Comparison of ENCODE assay signal across 8 mouse cellular contexts in genomic region chr4:116596978-116597881, GRCm38 (mm10). TPM values are rescaled to one million over a fixed set of nuclear protein-coding genes. Genes with fewer than 3 reads are reported as not detected.
DNase-seq lines count a peak whose midpoint lies in the region; ATAC-seq and TF ChIP-seq lines count a peak whose summit lies in the region.

No protein-coding gene starts in this region.

- peak overlapping the region; percentile 81 for H3K9ac ChIP-seq in heart, embryonic 11.5 days (ENCODE audit: low read depth, low read length)
- H3K9ac ChIP-seq in kidney, embryonic 16.5 days (replicated peaks; ENCODE audit: low read length), result peak overlapping the region; percentile 72
- H3K9ac ChIP-seq in liver, adult 2 months (ENCODE audit: low read depth, low read length), result peak overlapping the region; percentile 72

- peaks cover 38% of the 10 kb centered on the region for H3K4me1 ChIP-seq in erythroblast, embryonic 14.5 days (ENCODE audit: control insufficient read depth)
- peaks cover 12% of the 10 kb centered on the region for H3K4me1 ChIP-seq in heart, embryonic 11.5 days (ENCODE audit: control insufficient read depth, insufficient read depth, low read length)
- peaks cover 20% of the 10 kb centered on the region for H3K4me1 ChIP-seq in kidney, embryonic 16.5 days (ENCODE audit: insufficient read depth, low read length)
- peaks cover 10% of the 10 kb centered on the region for H3K4me1 ChIP-seq in liver, adult 2 months (ENCODE audit: control insufficient read depth, insufficient read depth, low read length)

- peaks cover 5% of the 10 kb centered on the region for H3K79me3 ChIP-seq in C2C12 (ENCODE audit: low read depth)

- peak; percentile 88 for ATAC-seq in heart, embryonic 11.5 days (replicated peaks; ENCODE audit: insufficient number of reproducible peaks, low FRiP score, low TSS enrichment)
- ATAC-seq in kidney, embryonic 16.5 days (ENCODE audit: low FRiP score, low TSS enrichment), result peak; percentile 96

- H3K27me3 ChIP-seq in C2C12 (ENCODE audit: control insufficient read depth, insufficient read depth, insufficient read length), result no peaks in the 10 kb centered on the region
- no peaks in the 10 kb centered on the region; the same call in 1 of the 2 replicates for H3K27me3 ChIP-seq in erythroblast, embryonic 14.5 days (ENCODE audit: control insufficient read depth)
- H3K27me3 ChIP-seq in heart, embryonic 11.5 days (ENCODE audit: control insufficient read depth, insufficient read depth, low read length), result no peaks in the 10 kb centered on the region
- no peaks in the 10 kb centered on the region for H3K27me3 ChIP-seq in kidney, embryonic 16.5 days (ENCODE audit: insufficient read depth, low read length)
- no peaks in the 10 kb centered on the region for H3K27me3 ChIP-seq in liver, adult 2 months (ENCODE audit: control insufficient read depth, insufficient read depth, low read length)
- H3K27me3 ChIP-seq in myocyte (ENCODE audit: control insufficient read depth, insufficient read depth, insufficient read length), result no peaks in the 10 kb centered on the region
- H3K27me3 ChIP-seq in splenic B cell, adult 2 months (ENCODE audit: control insufficient read depth, insufficient read depth, low read length, poor library complexity, severe bottlenecking), result no peaks in the 10 kb centered on the region

- H3K27ac ChIP-seq in heart, embryonic 11.5 days (ENCODE audit: low read depth, low read length), result peak overlapping the region; percentile 79
- H3K27ac ChIP-seq in kidney, embryonic 16.5 days (ENCODE audit: low read length), result peak overlapping the region; percentile 89
- H3K27ac ChIP-seq in liver, adult 2 months (replicated peaks; ENCODE audit: insufficient read depth, low read depth, low read length), result peak overlapping the region; percentile 58

- peak; percentile 96 for DNase-seq in brain, embryonic 14.5 days (ENCODE audit: low read depth)
- DNase-seq in liver, adult 2 months (ENCODE audit: extremely low read depth, low read depth, low spot score), result peak; percentile 93
- DNase-seq in splenic B cell, adult 2 months (ENCODE audit: low read depth, low spot score), result peak; percentile 84

- no peak for TF ChIP-seq CTCF in C2C12 (IDR thresholded peaks at IDR 0.05; ENCODE audit: control insufficient read depth, insufficient read depth, insufficient read length)
- no peak for TF ChIP-seq CTCF in brain, embryonic 14.5 days (IDR thresholded peaks at IDR 0.05; ENCODE audit: borderline replicate concordance, extremely low read depth, insufficient read depth, insufficient read length)
- TF ChIP-seq CTCF in liver, adult 2 months (IDR thresholded peaks at IDR 0.05; ENCODE audit: low read depth, low read length), result 0 out of 2 replicates have a peak, but pooled peaks have one; percentile 7

- H3K79me2 ChIP-seq in C2C12 (ENCODE audit: control insufficient read depth, insufficient read depth), result no peaks in the 10 kb centered on the region
- H3K79me2 ChIP-seq in liver, adult 2 months (ENCODE audit: control insufficient read depth, insufficient read depth, low read length), result 0 out of 2 replicates have a peak, but pooled peaks cover 3% of the 10 kb centered on the region
- H3K79me2 ChIP-seq in myocyte (ENCODE audit: control insufficient read depth, insufficient read depth), result no peaks in the 10 kb centered on the region

- H3ac ChIP-seq in C2C12 (ENCODE audit: control insufficient read depth, insufficient read length, low read depth) (peak overlapping the region; percentile 45), myocyte (ENCODE audit: control insufficient read depth, insufficient read length) (peak overlapping the region; percentile 5)

- H3K4me3 ChIP-seq in C2C12 (ENCODE audit: insufficient read depth, poor library complexity, severe bottlenecking), result peak overlapping the region; percentile 25
- peak overlapping the region; percentile 88 for H3K4me3 ChIP-seq in erythroblast, embryonic 14.5 days (replicated peaks)
- peak overlapping the region; percentile 77 for H3K4me3 ChIP-seq in heart, embryonic 11.5 days (ENCODE audit: low read depth, low read length)
- H3K4me3 ChIP-seq in kidney, embryonic 16.5 days (ENCODE audit: low read length), result peak overlapping the region; percentile 68
- H3K4me3 ChIP-seq in liver, adult 2 months (ENCODE audit: insufficient read depth, low read depth, low read length), result peak overlapping the region; percentile 70
- peak overlapping the region; percentile 59 for H3K4me3 ChIP-seq in myocyte

- 1% methylated on average over 50 of the region's 50 CpGs for WGBS in heart, embryonic 11.5 days (ENCODE audit: insufficient replicate concordance)
- under 1% methylated on average over 50 of the region's 50 CpGs for WGBS in kidney, embryonic 16.5 days
- under 1% methylated on average over 50 of the region's 50 CpGs for WGBS in liver, adult 2 months

- H3K9me3 ChIP-seq in erythroblast, embryonic 14.5 days (ENCODE audit: control insufficient read depth, low read length), result no peaks in the 10 kb centered on the region
- no peaks in the 10 kb centered on the region for H3K9me3 ChIP-seq in heart, embryonic 11.5 days (replicated peaks; ENCODE audit: control insufficient read depth, low read length)
- H3K9me3 ChIP-seq in kidney, embryonic 16.5 days (ENCODE audit: low read length), result no peaks in the 10 kb centered on the region

- TF ChIP-seq POLR2A in brain, embryonic 14.5 days (IDR thresholded peaks at IDR 0.05; ENCODE audit: borderline replicate concordance, extremely low read depth, insufficient read depth, insufficient read length, poor library complexity, severe bottlenecking), result no peak
- TF ChIP-seq POLR2A in liver, adult 2 months (IDR thresholded peaks at IDR 0.05; ENCODE audit: extremely low read depth, insufficient read depth, low read length), result peak; percentile 34; the same call in 1 of the 2 replicates
- peak; percentile 59 for TF ChIP-seq POLR2A in myocyte (IDR thresholded peaks at IDR 0.05; ENCODE audit: insufficient read length, low read depth)

- peak overlapping the region; percentile 95 for H3K4me2 ChIP-seq in heart, embryonic 11.5 days
- H3K4me2 ChIP-seq in kidney, embryonic 16.5 days (replicated peaks; ENCODE audit: low read depth, low read length), result peak overlapping the region; percentile 96
- peak overlapping the region; percentile 84 for H3K4me2 ChIP-seq in myocyte (ENCODE audit: low read depth)

- H3K36me3 ChIP-seq in C2C12 (ENCODE audit: control insufficient read depth, insufficient read depth), result peaks cover 64% of the 10 kb centered on the region
- peaks cover 66% of the 10 kb centered on the region for H3K36me3 ChIP-seq in erythroblast, embryonic 14.5 days (ENCODE audit: control insufficient read depth)
- H3K36me3 ChIP-seq in heart, embryonic 11.5 days (ENCODE audit: control insufficient read depth, insufficient read depth, low read length), result peaks cover 19% of the 10 kb centered on the region
- peaks cover 25% of the 10 kb centered on the region for H3K36me3 ChIP-seq in kidney, embryonic 16.5 days (ENCODE audit: insufficient read depth, low read length)
- peaks cover 28% of the 10 kb centered on the region for H3K36me3 ChIP-seq in liver, adult 2 months (ENCODE audit: control insufficient read depth, insufficient read depth, low read length)
- peaks cover 25% of the 10 kb centered on the region for H3K36me3 ChIP-seq in myocyte (ENCODE audit: control insufficient read depth, insufficient read depth)
- H3K36me3 ChIP-seq in splenic B cell, adult 2 months (ENCODE audit: control insufficient read depth, insufficient read depth, low read length, poor library complexity, severe bottlenecking), result peaks cover 2% of the 10 kb centered on the region

RNA-seq across cellular contexts. Expression of gene Ccdc17, which starts 0.8 kb away (rescaled TPM):
- polyA plus RNA-seq in C2C12 (2012; fragmentation: generic; extraction: Trizol) (0.20 TPM), myocyte (2012; fragmentation: generic; extraction: Trizol) (0.55 TPM)
- 4.1 and 5.0 TPM in 2 replicates for polyA plus RNA-seq in brain, embryonic 14.5 days (2012; rRNA removed)
- polyA plus RNA-seq in erythroblast, embryonic 14.5 days (2012), result 0.05 TPM in 1 of 2 replicates, not detected in the other
- polyA plus RNA-seq in heart, embryonic 11.5 days (2014; fragmentation: Nextera tagmentation; extraction: Ambion mirVana), result 2.3 and 3.3 TPM in 2 replicates
- polyA plus RNA-seq in kidney, embryonic 16.5 days (2015; fragmentation: Nextera tagmentation; extraction: Ambion mirVana), result 5.2 and 5.8 TPM in 2 replicates
- 3.1 and 4.4 TPM in 2 replicates for total RNA-seq in liver, adult 2 months (2014; rRNA removed)
- 5.3 and 7.6 TPM in 2 replicates for polyA plus RNA-seq in liver, adult 2 months (2012; rRNA removed)

RNA-seq across cellular contexts. Expression of gene Nasp, which starts 30.5 kb away (rescaled TPM):
- polyA plus RNA-seq in C2C12 (2012; fragmentation: generic; extraction: Trizol) (79.1 TPM), myocyte (2012; fragmentation: generic; extraction: Trizol) (20.0 TPM)
- 94.4 and 113 TPM in 2 replicates for polyA plus RNA-seq in brain, embryonic 14.5 days (2012; rRNA removed)
- 1.6 and 1.8 TPM in 2 replicates for polyA plus RNA-seq in erythroblast, embryonic 14.5 days (2012)
- 135 TPM in 2 replicates for polyA plus RNA-seq in heart, embryonic 11.5 days (2014; fragmentation: Nextera tagmentation; extraction: Ambion mirVana)
- polyA plus RNA-seq in kidney, embryonic 16.5 days (2015; fragmentation: Nextera tagmentation; extraction: Ambion mirVana), result 144 and 169 TPM in 2 replicates
- 11.1 and 12.4 TPM in 2 replicates for total RNA-seq in liver, adult 2 months (2014; rRNA removed)
- 1.5 and 2.0 TPM in 2 replicates for polyA plus RNA-seq in liver, adult 2 months (2012; rRNA removed)

RNA-seq across cellular contexts. Expression of gene Gpbp1l1, which starts 39.8 kb away (rescaled TPM):
- polyA plus RNA-seq in C2C12 (2012; fragmentation: generic; extraction: Trizol) (13.0 TPM), myocyte (2012; fragmentation: generic; extraction: Trizol) (18.1 TPM)
- polyA plus RNA-seq in brain, embryonic 14.5 days (2012; rRNA removed), result 34.5 and 35.9 TPM in 2 replicates
- polyA plus RNA-seq in erythroblast, embryonic 14.5 days (2012), result 0.84 and 1.0 TPM in 2 replicates
- polyA plus RNA-seq in heart, embryonic 11.5 days (2014; fragmentation: Nextera tagmentation; extraction: Ambion mirVana), result 37.3 and 38.8 TPM in 2 replicates
- polyA plus RNA-seq in kidney, embryonic 16.5 days (2015; fragmentation: Nextera tagmentation; extraction: Ambion mirVana), result 37.3 and 42.4 TPM in 2 replicates
- 72.2 and 76.3 TPM in 2 replicates for total RNA-seq in liver, adult 2 months (2014; rRNA removed)
- 16.7 and 19.9 TPM in 2 replicates for polyA plus RNA-seq in liver, adult 2 months (2012; rRNA removed)

RNA-seq across cellular contexts. Expression of gene Tmem69, which starts 41.5 kb away (rescaled TPM):
- 11.8 TPM for polyA plus RNA-seq in C2C12 (2012; fragmentation: generic; extraction: Trizol)
- 11.4 and 11.9 TPM in 2 replicates for polyA plus RNA-seq in brain, embryonic 14.5 days (2012; rRNA removed)
- polyA plus RNA-seq in erythroblast, embryonic 14.5 days (2012), result 0.23 and 0.27 TPM in 2 replicates
- 26.4 and 33.3 TPM in 2 replicates for polyA plus RNA-seq in heart, embryonic 11.5 days (2014; fragmentation: Nextera tagmentation; extraction: Ambion mirVana)
- 23.0 and 25.4 TPM in 2 replicates for polyA plus RNA-seq in kidney, embryonic 16.5 days (2015; fragmentation: Nextera tagmentation; extraction: Ambion mirVana)
- total RNA-seq in liver, adult 2 months (2014; rRNA removed), result 6.8 and 9.8 TPM in 2 replicates
- polyA plus RNA-seq in liver, adult 2 months (2012; rRNA removed), result 4.3 and 4.7 TPM in 2 replicates
- 17.0 TPM for polyA plus RNA-seq in myocyte (2012; fragmentation: generic; extraction: Trizol)

RNA-seq across cellular contexts. Expression of gene Akr1a1, which starts 54.2 kb away (rescaled TPM):
- polyA plus RNA-seq in C2C12 (2012; fragmentation: generic; extraction: Trizol) (737 TPM), myocyte (2012; fragmentation: generic; extraction: Trizol) (746 TPM)
- 573 and 658 TPM in 2 replicates for polyA plus RNA-seq in brain, embryonic 14.5 days (2012; rRNA removed)
- polyA plus RNA-seq in erythroblast, embryonic 14.5 days (2012), result 6.7 and 7.0 TPM in 2 replicates
- 645 and 676 TPM in 2 replicates for polyA plus RNA-seq in heart, embryonic 11.5 days (2014; fragmentation: Nextera tagmentation; extraction: Ambion mirVana)
- 869 and 947 TPM in 2 replicates for polyA plus RNA-seq in kidney, embryonic 16.5 days (2015; fragmentation: Nextera tagmentation; extraction: Ambion mirVana)
- total RNA-seq in liver, adult 2 months (2014; rRNA removed), result 337 and 363 TPM in 2 replicates
- polyA plus RNA-seq in liver, adult 2 months (2012; rRNA removed), result 517 and 533 TPM in 2 replicates

Comparison
In these comparisons a context has a peak if more than half of its experiments do, and no peak if none do; other contexts are left out.
1. Peak in every context shown above with its lines: DNase-seq, ATAC-seq, H3K4me3 ChIP-seq and H3K27ac ChIP-seq.
2. H3K4me3 ChIP-seq: peak in every context shown above with its lines; median percentile 88 in erythroblast, embryonic 14.5 days; 77 in heart, embryonic 11.5 days; 70 in liver, adult 2 months; 68 in kidney, embryonic 16.5 days; 59 in myocyte; 25 in C2C12.